Mouse (Mus musculus): ENCODE data around the gene Galnt7.

DNA sequence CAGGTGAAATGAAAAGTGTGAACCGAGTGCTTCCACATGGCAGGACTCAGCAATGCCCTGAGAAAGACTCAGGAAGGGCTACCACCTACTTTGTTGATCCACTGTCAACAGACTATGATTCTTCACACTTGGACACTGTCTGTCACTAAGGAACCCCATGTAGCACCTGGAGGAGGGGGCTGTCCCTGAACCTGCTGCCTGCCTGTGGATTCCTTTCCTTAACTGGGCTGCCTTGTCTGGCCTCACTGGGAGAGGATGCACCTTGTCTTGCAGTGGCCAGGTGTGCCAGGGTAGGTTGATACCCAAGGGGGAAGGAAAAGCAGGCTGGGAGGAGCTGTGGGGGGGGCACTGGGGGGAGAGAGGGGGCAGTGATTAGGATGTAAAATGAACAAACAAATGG, 124.8 kb downstream of the Galnt7 start:
- TF ChIP-seq CHD2 (IDR thresholded peaks at IDR 0.05; ENCODE audit: low read depth, low read length) (no peak), HCFC1 (IDR thresholded peaks at IDR 0.05; ENCODE audit: borderline replicate concordance, insufficient read depth, low read length) (no peak), ZC3H11A (IDR thresholded peaks at IDR 0.05; ENCODE audit: borderline replicate concordance, low read depth, low read length) (no peak)

Data from ES-E14 (cell line).